Mouse (Mus musculus): ENCODE results near the gene Gm21958. TPM values are rescaled to one million over a fixed set of nuclear protein-coding genes. Genes with fewer than 3 reads are reported as not detected.

Gm21958 gene
- total RNA-seq, 2 experiments from 2014 or later, result not detected

Other genes with a start within 250 kb of the Gm21958 start
- gene Supt20, start 21.5 kb downstream of the Gm21958 start, total RNA-seq (2021), result 10 to 100 TPM; 57.6 to 62.0 TPM
- gene Exosc8, start 21.0 kb upstream of the Gm21958 start, total RNA-seq (2021), result 10 to 100 TPM; 35.5 to 41.2 TPM
- 10 to 100 TPM; 23.7 to 27.1 TPM for gene Alg5, start 21.2 kb upstream of the Gm21958 start, total RNA-seq (2021)
- 1 to 10 TPM; 4.4 to 4.5 TPM for gene Smad9, start 41.2 kb upstream of the Gm21958 start, total RNA-seq (2021)
- gene Rfxap, start 93.4 kb upstream of the Gm21958 start, total RNA-seq (2021), result 10 to 100 TPM; 51.6 to 59.3 TPM
- 10 to 100 TPM; 90.2 to 95.5 TPM for gene Sertm1, start 201.5 kb upstream of the Gm21958 start, total RNA-seq (2021)